Mouse (Mus musculus): Measurements from ENCODE around the gene Tshz2.

- TF ChIP-seq CTCF (IDR thresholded peaks at IDR 0.05; ENCODE audit: low read depth), result no peak
- TF ChIP-seq EP300 (IDR thresholded peaks at IDR 0.05; ENCODE audit: low read depth), result no peak
Observed at GRCm38 (mm10) chr2:169593742-169594141, 39.1 kb upstream of the Tshz2 start.

All from liver, embryonic 14.5 days (tissue).